Mouse (Mus musculus): ENCODE results near the gene Aak1. TPM values are rescaled to one million over a fixed set of nuclear protein-coding genes. Genes with fewer than 3 reads are reported as not detected.

The Aak1 gene
- polyA plus RNA-seq, 1 experiment from 2014 or later: 60.1 TPM

DNA sequence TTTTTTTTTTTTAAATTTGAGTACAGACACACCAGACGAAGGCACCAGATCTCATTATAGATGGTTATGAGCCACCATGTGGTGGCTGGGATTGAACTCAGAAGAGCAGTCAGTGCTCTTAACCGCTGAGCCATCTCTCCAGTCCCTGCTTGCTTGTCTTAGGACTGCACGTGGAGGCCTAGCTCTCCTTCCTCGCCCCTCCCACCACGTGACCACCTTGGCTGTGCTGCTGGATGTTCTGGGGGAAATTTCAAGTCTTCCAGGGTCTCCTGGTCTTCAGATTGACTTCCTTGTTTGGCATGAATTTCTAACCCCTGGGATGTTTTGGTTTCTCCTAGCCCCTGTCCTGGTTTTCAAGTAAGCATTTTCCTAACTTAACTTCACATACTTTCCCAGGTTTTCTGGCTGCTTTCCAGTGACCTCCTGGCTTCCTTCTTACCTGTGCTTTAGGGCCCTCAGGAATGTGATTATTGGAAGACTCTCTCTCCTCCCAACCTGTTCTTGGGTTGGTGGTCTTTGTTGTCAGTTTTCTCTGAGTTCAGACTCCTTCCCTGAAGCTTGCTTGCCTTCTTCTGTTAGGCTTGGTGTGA is 59.3 kb downstream of the Aak1 start:
- no peaks in the 10 kb centered on the region for H3K27me3 ChIP-seq
- no peak for TF ChIP-seq CTCF (IDR thresholded peaks at IDR 0.05)
- DNase-seq (ENCODE audit: low read depth, low spot score) (no peak), ATAC-seq (no peak)
- in situ Hi-C loops (cut with MboI; ENCODE audit: low pct_unique_long_range_greater_than_20kb): no loop called here
- ChIA-PET POLR2A (no interaction called here), CTCF (interaction anchor here (2.3 kb wide), 1 partner anchor 10 kb away, joined by 5 read pairs; no protein-coding TSS in a partner anchor)

DNA sequence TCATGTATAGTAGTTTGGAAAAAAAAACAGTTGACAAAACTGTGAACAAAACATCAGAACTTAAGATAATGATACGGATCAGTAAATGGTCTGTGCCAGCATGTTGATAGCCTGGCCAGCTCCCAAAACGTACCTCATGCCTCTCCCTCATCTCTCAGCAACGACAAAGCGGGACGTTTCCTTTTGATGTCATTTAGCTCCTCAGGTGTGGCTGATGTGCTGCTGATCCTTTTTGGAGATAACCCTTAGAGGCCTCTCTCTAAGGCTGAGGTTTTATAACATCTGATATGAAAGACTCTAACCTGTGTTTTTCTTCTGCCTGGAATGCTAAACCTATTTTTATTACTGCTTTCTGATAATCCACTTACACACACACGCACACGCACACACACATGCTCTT is 60.6 kb downstream of the Aak1 start:
- ATAC-seq (no peak), DNase-seq (ENCODE audit: low read depth, low spot score) (no peak)
- no peak for TF ChIP-seq CTCF (IDR thresholded peaks at IDR 0.05)
- ChIA-PET POLR2A (no interaction called here), CTCF (interaction anchor here (2.3 kb wide), 1 partner anchor 9 kb away, joined by 5 read pairs; no protein-coding TSS in a partner anchor)
- in situ Hi-C loops (cut with MboI; ENCODE audit: low pct_unique_long_range_greater_than_20kb): no loop called here
- H3K27me3 ChIP-seq: no peaks in the 10 kb centered on the region

DNA sequence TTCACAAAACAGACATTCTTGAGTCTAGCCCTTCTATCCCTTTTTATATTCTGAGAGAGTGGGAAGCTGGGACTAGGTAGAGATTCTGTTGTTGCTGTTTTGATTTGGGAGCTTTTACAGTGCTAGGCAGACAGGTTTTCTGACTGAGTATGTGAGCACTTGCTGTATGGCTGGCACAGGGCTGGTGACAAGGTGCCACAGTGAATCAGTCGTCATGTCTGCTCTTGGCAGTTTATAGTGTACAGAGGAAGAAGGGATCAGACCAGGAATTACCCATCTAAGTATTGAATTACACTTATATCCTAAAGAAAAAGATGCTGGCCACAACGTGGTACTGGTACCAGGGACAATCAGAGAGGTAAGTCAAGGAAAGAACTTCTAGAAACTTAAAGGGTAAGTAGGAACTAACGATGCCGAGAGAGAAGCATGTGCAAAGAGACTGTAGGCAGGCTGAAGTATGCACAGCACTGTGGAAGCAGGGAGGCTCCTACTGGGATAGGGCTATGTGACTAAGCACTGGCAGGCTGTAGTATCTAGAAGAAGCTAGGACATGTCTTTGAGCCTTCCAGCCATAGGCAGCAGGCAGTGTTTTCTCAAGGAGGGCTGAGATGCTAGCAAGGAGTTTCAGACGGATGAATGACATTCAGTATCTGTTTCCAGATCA is 67.0 kb downstream of the Aak1 start:
- CTCF ChIA-PET: interaction anchor here (0.9 to 4.4 kb wide), 4 partner anchors 12 to 103 kb away, joined by 3 to 11 read pairs (median 4); no protein-coding TSS in a partner anchor
- in situ Hi-C loops (cut with MboI; ENCODE audit: low pct_unique_long_range_greater_than_20kb): no loop called here
- ATAC-seq: no peak
- DNase-seq (ENCODE audit: low read depth, low spot score): no peak
- TF ChIP-seq CTCF (IDR thresholded peaks at IDR 0.05): no peak
- POLR2A ChIA-PET: interaction anchor here (1.0 kb wide), 1 partner anchor 11 kb away, joined by 5 read pairs; no protein-coding TSS in a partner anchor
- no peaks in the 10 kb centered on the region for H3K27me3 ChIP-seq

DNA sequence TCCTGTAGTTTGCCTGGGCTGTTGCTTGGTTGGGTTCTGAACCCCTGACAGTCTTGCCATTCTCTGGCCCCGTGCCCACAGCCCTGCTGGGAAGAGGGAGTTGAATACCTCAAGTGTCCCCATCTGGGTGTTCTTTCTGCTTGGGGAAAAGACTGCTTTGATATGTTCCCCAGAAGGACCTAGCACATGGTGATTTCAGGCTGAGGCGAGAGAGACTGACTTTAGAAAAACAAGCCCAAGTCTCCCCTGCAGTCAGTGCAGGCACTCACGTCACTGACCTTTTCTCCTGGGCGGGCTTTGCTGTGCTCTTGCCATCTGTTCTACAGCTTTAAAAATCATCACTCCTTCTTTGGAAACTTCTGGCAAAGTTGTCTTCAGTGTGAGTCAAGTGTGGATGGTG is 67.9 kb downstream of the Aak1 start:
- no peak for ATAC-seq
- no peaks in the 10 kb centered on the region for H3K27me3 ChIP-seq
- POLR2A ChIA-PET: interaction anchor here (1.0 kb wide), 1 partner anchor 12 kb away, joined by 5 read pairs; no protein-coding TSS in a partner anchor
- no peak for DNase-seq (ENCODE audit: low read depth, low spot score)
- in situ Hi-C loops (cut with MboI; ENCODE audit: low pct_unique_long_range_greater_than_20kb): no loop called here
- CTCF ChIA-PET: interaction anchor here (1.1 to 4.4 kb wide), 2 partner anchors 13 to 104 kb away, joined by 3 to 11 read pairs; no protein-coding TSS in a partner anchor
- no peak for TF ChIP-seq CTCF (IDR thresholded peaks at IDR 0.05)

- ATAC-seq (no peak), DNase-seq (ENCODE audit: low read depth, low spot score) (no peak)
- no peaks in the 10 kb centered on the region for H3K27me3 ChIP-seq
- in situ Hi-C loops (cut with MboI; ENCODE audit: low pct_unique_long_range_greater_than_20kb): no loop called here
- POLR2A ChIA-PET: no interaction called here
- CTCF ChIA-PET: interaction anchor here (1.1 to 4.4 kb wide), 6 partner anchors 9 to 95 kb away, joined by 3 to 11 read pairs (median 4); no protein-coding TSS in a partner anchor
- no peak for TF ChIP-seq CTCF (IDR thresholded peaks at IDR 0.05)
Measured at GRCm38 (mm10) chr6:86918058-86918835, 68.9 kb downstream of the Aak1 start.

GRCm38 (mm10) chr6:86921880-86922279 is 72.6 kb downstream of the Aak1 start:
- ATAC-seq (no peak), DNase-seq (ENCODE audit: low read depth, low spot score) (no peak)
- no peaks in the 10 kb centered on the region for H3K27me3 ChIP-seq
- ChIA-PET CTCF (interaction anchor here (0.9 to 2.5 kb wide), 12 partner anchors 8 to 125 kb away, joined by 3 to 10 read pairs (median 3); no protein-coding TSS in a partner anchor), POLR2A (interaction anchor here (0.9 kb wide), 1 partner anchor 17 kb away, joined by 3 read pairs; no protein-coding TSS in a partner anchor)
- in situ Hi-C loops (cut with MboI; ENCODE audit: low pct_unique_long_range_greater_than_20kb): no loop called here
- TF ChIP-seq CTCF (IDR thresholded peaks at IDR 0.05): peak; percentile 92

- in situ Hi-C loops (cut with MboI; ENCODE audit: low pct_unique_long_range_greater_than_20kb): loop anchor here (5.0 kb wide), 2 partner anchors 112 to 182 kb away; no protein-coding TSS in a partner anchor
- no peaks in the 10 kb centered on the region for H3K27me3 ChIP-seq
- CTCF ChIA-PET: interaction anchor here (1.1 to 1.3 kb wide), 2 partner anchors 25 to 74 kb away, joined by 3 read pairs; no protein-coding TSS in a partner anchor
- POLR2A ChIA-PET: no interaction called here
- TF ChIP-seq CTCF (IDR thresholded peaks at IDR 0.05): no peak
- no peak for ATAC-seq
- DNase-seq (ENCODE audit: low read depth, low spot score): no peak
Measured at GRCm38 (mm10) chr6:86924746-86925145, 75.4 kb downstream of the Aak1 start.

DNA sequence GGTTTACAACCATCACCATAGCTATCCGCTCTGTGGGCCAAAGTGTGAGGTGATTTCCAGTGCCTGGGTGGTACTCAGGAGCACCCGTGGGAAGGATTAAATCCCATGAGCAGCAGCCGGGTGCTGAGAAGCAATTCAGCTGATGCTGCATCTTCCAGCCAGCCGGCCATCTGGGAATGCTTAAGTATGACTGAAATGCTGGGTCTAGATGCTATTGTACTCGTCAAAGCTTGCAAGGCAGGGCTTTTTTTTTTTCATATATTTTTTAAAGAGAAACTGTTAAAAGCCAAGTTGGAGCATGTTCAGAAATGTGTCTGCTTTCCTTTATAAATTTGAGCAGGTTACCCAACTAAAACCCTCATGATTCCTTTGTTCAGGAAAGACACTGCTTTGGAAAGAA is 85.2 kb downstream of the Aak1 start:
- DNase-seq (ENCODE audit: low read depth, low spot score) (no peak), ATAC-seq (no peak)
- no peak for TF ChIP-seq CTCF (IDR thresholded peaks at IDR 0.05)
- in situ Hi-C loops (cut with MboI; ENCODE audit: low pct_unique_long_range_greater_than_20kb): no loop called here
- ChIA-PET POLR2A (interaction anchor here (0.6 kb wide), 1 partner anchor 8 kb away, joined by 3 read pairs; no protein-coding TSS in a partner anchor), CTCF (no interaction called here)
- H3K27me3 ChIP-seq: no peaks in the 10 kb centered on the region

- in situ Hi-C loops (cut with MboI; ENCODE audit: low pct_unique_long_range_greater_than_20kb): no loop called here
- ChIA-PET POLR2A (no interaction called here), CTCF (no interaction called here)
- ATAC-seq: no peak
- H3K27me3 ChIP-seq: no peaks in the 10 kb centered on the region
- TF ChIP-seq CTCF (IDR thresholded peaks at IDR 0.05): no peak
- no peak for DNase-seq (ENCODE audit: low read depth, low spot score)
Measured at GRCm38 (mm10) chr6:86939797-86940196, 90.5 kb downstream of the Aak1 start.

GRCm38 (mm10) chr6:86940966-86941365 is 91.6 kb downstream of the Aak1 start:
- POLR2A ChIA-PET: no interaction called here
- no peaks in the 10 kb centered on the region for H3K27me3 ChIP-seq
- in situ Hi-C loops (cut with MboI; ENCODE audit: low pct_unique_long_range_greater_than_20kb): no loop called here
- DNase-seq (ENCODE audit: low read depth, low spot score): no peak
- no peak for TF ChIP-seq CTCF (IDR thresholded peaks at IDR 0.05)
- CTCF ChIA-PET: no interaction called here
- no peak for ATAC-seq

Measured in Patski (cell line).